Mouse (Mus musculus): Measurements from ENCODE around the gene Mogs. TPM values are rescaled to one million over a fixed set of nuclear protein-coding genes. Genes with fewer than 3 reads are reported as not detected.

Gene Mogs
- polyA plus RNA-seq, 1 experiment from 2014 or later, result 25.7 TPM

GRCm38 (mm10) chr6:83118369-83118768 lies 3.1 kb downstream of the Mogs start:
- Histone ChIP-seq H3K27me3 (no peaks in the 10 kb centered on the region), H3K4me2 (no peak overlapping the region), H3K9me3 (no peaks in the 10 kb centered on the region), H3K4me1 (replicated peaks) (peaks cover 74% of the 10 kb centered on the region), H3K4me3 (no peak overlapping the region), H3K9ac (no peak overlapping the region), H3K36me3 (peaks cover 29% of the 10 kb centered on the region), H3K27ac (no peak overlapping the region)
- no peak for ATAC-seq (ENCODE audit: low FRiP score)
- WGBS, result 82% methylated on average over 11 of the region's 11 CpGs

DNA sequence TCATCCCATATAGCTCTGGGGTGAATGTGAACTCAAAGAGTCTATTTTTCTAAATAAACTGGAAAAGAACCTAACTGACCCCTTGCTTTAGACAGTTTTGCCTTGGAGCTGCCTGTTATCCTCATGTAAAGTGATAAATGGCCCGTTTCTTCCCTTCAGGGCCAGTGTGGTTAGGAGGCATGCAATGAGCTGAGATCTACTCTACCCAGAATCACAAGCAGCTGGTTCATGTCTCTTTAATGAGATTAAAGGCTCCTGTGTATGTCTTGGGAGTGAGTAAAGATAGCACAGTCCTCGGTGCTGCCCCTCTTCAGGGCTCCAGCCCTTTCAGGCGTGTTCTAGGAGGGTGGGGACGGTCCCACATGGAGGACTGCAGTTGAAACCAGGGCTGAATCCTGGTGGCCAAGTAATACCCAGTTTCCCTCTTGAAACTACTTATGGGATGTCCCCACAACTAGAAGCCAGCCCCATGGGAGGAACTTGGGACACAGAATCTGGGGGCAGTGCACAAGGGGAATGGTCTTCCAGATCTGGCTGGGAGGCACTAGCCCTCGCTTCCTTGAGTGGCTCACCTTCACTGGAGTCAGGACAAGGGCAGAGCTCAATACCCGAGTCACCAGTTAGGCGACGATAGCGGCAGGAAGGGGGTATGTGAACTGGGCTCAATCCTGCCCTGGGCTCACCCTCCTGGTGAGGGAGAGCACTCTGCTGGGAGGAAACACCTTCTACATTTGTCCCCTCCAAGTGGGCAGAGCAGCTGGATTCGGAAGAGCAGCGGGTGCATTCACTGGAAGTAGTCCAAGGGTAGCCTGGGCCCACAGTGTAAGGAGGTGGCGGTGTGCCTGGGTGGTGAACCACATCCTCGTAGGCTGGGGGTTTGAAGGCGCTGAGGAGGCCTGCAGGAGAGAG lies 3.8 kb downstream of the Mogs start:
- no peak for ATAC-seq (ENCODE audit: low FRiP score)
- peak overlapping the region; percentile 90 for H3K4me2 ChIP-seq
- H3K9ac ChIP-seq, result peak overlapping the region; percentile 94; the same call in 1 of the 2 replicates
- 84% methylated on average over 14 of the region's 14 CpGs for WGBS
- no peaks in the 10 kb centered on the region for H3K27me3 ChIP-seq
- H3K9me3 ChIP-seq, result no peaks in the 10 kb centered on the region
- peak overlapping the region; percentile 99; the same call in 1 of the 2 replicates for H3K27ac ChIP-seq
- peaks cover 81% of the 10 kb centered on the region for H3K4me1 ChIP-seq (replicated peaks)
- H3K36me3 ChIP-seq, result peaks cover 29% of the 10 kb centered on the region
- H3K4me3 ChIP-seq, result peak overlapping the region; percentile 77; the same call in 1 of the 2 replicates

DNA sequence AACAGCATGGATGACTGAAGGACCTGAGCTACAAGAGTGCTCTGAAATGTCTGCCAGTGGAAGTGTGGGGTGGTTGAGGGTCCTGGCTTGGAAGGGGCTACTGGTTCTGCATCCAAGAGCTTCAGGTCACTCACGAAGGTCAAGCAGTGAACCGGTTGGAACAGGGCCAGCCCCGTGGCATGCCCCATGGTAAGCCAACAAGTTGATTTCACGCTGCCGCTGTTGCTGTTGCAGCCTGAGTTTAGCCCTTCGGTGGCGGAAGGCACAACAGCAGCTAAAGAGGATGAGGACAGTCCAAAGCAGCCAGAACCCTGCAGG lies 4.4 kb downstream of the Mogs start:
- WGBS, result 72% methylated on average over 7 of the region's 7 CpGs
- peaks cover 82% of the 10 kb centered on the region for H3K4me1 ChIP-seq (replicated peaks)
- H3K27ac ChIP-seq, result peak overlapping the region; percentile 99
- H3K9ac ChIP-seq, result peak overlapping the region; percentile 94
- H3K9me3 ChIP-seq, result no peaks in the 10 kb centered on the region
- peak overlapping the region; percentile 90 for H3K4me2 ChIP-seq
- no peak for ATAC-seq (ENCODE audit: low FRiP score)
- no peaks in the 10 kb centered on the region for H3K27me3 ChIP-seq
- peak overlapping the region; percentile 77 for H3K4me3 ChIP-seq
- peaks cover 29% of the 10 kb centered on the region for H3K36me3 ChIP-seq

DNA sequence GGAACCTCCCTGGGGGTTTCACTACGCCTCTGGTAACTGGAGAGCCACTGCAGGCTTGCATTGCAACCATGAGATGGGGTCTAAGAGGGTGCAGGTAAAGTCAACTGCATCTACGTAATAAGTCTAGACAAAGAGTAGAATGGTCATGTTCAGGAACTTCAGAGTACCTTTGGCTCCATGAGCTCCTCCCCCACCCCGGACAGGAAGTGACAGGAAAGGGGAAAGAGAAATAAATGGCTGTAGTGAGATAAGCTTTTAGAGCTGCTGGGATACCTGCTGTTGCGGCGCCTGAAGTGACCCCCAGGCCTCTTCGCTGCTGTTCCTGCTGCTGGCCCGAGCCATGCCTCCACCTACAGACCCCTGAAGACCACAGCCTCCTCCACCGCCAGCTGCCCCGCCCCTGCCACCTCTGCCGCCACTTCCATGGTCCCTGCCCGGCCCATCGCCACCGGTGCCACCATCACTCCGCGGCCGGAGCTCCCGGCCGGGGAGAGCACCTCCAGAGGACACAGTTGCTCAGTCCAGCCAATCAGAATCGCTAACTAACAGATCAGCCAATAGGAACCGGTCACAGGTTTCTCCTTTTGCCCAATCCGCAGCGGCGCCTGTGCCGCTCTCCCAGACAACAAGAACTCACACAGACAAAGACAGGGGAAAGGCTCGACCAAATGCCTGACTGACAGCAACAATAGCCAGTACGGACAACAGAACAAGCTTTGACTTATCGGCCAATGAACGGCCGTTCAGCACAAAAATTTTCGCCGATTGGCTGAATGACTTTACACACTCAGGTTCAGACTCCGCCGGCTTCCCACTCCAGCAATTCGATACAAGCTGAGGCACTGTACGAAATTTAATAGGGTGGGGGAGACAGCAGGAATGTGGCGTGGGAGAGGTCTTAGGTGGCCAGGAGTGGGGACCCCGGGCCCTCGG lies 5.9 kb downstream of the Mogs start, which contains the start of gene Wbp1:
Wbp1 (minus strand) TSS at position 630 of the 933 bp plus-strand sequence.
- Histone ChIP-seq H3K9me3 (no peaks in the 10 kb centered on the region), H3K4me3 (peak within 1 kb of the TSS; percentile 77), H3K4me1 (replicated peaks) (peaks cover 77% of the 10 kb centered on the region), H3K27ac (peak within 1 kb of the TSS; percentile 99), H3K9ac (peak within 1 kb of the TSS; percentile 96), H3K27me3 (no peaks in the 10 kb centered on the region), H3K4me2 (peak within 1 kb of the TSS; percentile 90), H3K36me3 (peaks cover 29% of the 10 kb centered on the region)
- peak; percentile 95 for ATAC-seq (ENCODE audit: low FRiP score)
- under 1% methylated on average over 38 of the region's 38 CpGs for WGBS

DNA sequence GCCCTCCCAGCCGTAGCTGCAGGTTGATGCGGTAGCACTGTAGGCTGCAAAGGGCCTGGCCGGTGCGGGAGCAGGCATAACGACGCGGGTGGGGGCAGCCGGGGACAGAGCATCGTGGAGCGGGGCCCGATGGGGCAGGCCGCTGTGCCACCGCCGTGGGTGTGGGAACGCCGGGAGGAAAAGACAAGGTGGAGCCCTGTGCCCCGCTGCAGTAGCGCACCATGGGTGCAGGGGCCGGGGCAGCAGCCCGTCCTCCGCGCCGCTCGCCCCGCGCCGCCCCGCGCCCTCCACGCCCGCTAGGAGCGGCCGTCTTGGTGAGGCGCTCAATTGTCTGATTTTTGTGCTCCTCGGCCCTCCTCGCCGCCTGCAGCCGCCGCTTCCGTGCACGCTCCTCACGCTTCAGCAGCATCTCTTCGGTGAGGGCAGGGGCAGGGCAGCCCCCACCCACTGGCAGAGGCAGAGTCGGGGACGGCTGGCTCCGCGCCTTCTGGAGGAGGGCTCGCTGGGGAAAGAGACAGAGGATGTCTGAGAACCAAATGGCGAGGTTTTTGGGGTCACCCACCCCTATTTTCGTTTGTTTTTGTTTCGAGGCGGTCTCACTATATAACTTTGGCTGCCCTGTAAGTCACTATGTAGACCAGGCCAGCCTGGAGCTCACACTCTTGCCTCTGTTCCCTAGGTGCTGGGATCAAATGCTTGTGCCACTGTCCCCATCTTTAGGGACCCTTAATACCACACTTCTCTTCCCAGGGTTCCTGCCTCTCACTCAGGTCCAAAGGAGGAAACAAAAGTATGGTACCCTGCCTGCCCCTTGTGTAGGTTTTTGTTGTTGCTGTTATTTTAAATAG lies 6.8 kb downstream of the Mogs start:
- H3K27ac ChIP-seq, result peak overlapping the region; percentile 99
- peaks cover 68% of the 10 kb centered on the region for H3K4me1 ChIP-seq (replicated peaks)
- no peaks in the 10 kb centered on the region for H3K9me3 ChIP-seq
- H3K4me2 ChIP-seq, result peak overlapping the region; percentile 90
- no peak for ATAC-seq (ENCODE audit: low FRiP score)
- H3K9ac ChIP-seq, result peak overlapping the region; percentile 96
- H3K36me3 ChIP-seq, result peaks cover 27% of the 10 kb centered on the region
- WGBS, result 2% methylated on average over 48 of the region's 52 CpGs
- H3K4me3 ChIP-seq, result peak overlapping the region; percentile 77
- H3K27me3 ChIP-seq, result no peaks in the 10 kb centered on the region

DNA sequence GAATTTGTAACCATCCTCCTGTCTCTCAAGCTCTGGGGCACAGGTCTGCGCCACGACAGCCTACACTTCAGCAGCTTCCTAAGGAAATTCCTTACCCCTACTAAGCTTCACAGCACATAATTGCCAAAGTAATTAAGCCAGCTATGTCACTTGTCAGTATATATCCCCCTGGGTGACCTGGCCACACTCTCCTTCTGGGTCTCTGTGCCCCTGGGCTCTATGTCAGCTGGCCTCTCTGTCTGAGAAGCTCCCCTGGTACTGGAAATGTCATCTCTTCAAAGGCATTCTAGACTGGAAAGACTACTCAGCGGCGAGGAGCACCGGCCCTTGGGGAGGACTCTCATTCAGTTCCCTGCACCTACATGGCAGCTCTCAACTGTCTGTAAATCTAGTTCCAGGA lies 7.7 kb downstream of the Mogs start:
- no peak for ATAC-seq (ENCODE audit: low FRiP score)
- peak overlapping the region; percentile 99 for H3K27ac ChIP-seq
- 54% methylated on average over 5 of the region's 5 CpGs for WGBS
- H3K4me2 ChIP-seq, result peak overlapping the region; percentile 90
- no peaks in the 10 kb centered on the region for H3K9me3 ChIP-seq
- peak overlapping the region; percentile 77; the same call in 1 of the 2 replicates for H3K4me3 ChIP-seq
- no peaks in the 10 kb centered on the region for H3K27me3 ChIP-seq
- H3K9ac ChIP-seq, result peak overlapping the region; percentile 96
- peaks cover 59% of the 10 kb centered on the region for H3K4me1 ChIP-seq (replicated peaks)
- peaks cover 18% of the 10 kb centered on the region for H3K36me3 ChIP-seq

DNA sequence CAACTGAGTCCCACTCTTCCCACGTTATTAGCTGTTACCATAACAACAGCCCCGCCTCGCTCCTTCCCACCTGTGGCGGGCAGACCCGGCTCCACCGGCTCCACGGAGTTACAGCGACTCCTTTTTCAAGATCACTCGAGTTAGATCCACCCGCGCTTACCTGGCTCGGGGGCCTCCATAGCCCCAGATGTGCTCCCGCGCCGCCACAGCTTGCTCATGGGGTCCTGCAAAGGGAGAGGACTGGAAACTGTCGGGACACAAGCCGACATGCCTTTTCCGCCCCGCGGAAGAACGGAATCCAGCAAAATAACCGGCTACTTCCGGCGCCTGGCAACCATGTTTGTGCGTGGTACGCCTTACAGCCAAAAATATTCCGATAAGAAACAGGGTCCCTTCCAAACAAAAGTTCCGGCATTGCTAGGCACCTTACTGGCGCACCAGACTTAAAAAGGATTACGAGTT lies 9.6 kb downstream of the Mogs start:
- H3K27me3 ChIP-seq, result no peaks in the 10 kb centered on the region
- peak; percentile 8 for ATAC-seq (ENCODE audit: low FRiP score)
- H3K9me3 ChIP-seq, result no peaks in the 10 kb centered on the region
- H3K4me1 ChIP-seq (replicated peaks), result peaks cover 43% of the 10 kb centered on the region
- peak overlapping the region; percentile 82 for H3K9ac ChIP-seq
- under 1% methylated on average over 30 of the region's 30 CpGs for WGBS
- H3K4me2 ChIP-seq, result peak overlapping the region; percentile 66
- no peaks in the 10 kb centered on the region for H3K36me3 ChIP-seq
- peak overlapping the region; percentile 64 for H3K27ac ChIP-seq
- peak overlapping the region; percentile 74 for H3K4me3 ChIP-seq

GRCm38 (mm10) chr6:83125331-83125730 lies 10.0 kb downstream of the Mogs start, which contains the start of gene Ino80b:
Gene Ino80b, minus strand, starts transcription at chr6:83125431.
- ATAC-seq (ENCODE audit: low FRiP score), result no peak
- Histone ChIP-seq H3K27me3 (no peaks in the 10 kb centered on the region), H3K9me3 (no peaks in the 10 kb centered on the region), H3K36me3 (no peaks in the 10 kb centered on the region), H3K9ac (peak within 1 kb of the TSS; percentile 82), H3K4me2 (peak within 1 kb of the TSS; percentile 66), H3K27ac (peak within 1 kb of the TSS; percentile 64), H3K4me1 (replicated peaks) (peaks cover 38% of the 10 kb centered on the region), H3K4me3 (peak within 1 kb of the TSS; percentile 74)
- WGBS, result 30% methylated on average over 5 of the region's 5 CpGs

- no peak overlapping the region for H3K9ac ChIP-seq
Observed at GRCm38 (mm10) chr6:83127419-83127818, 12.1 kb downstream of the Mogs start.

GRCm38 (mm10) chr6:83131469-83132034 lies 16.3 kb downstream of the Mogs start:
- no peaks in the 10 kb centered on the region for H3K36me3 ChIP-seq
- ATAC-seq (ENCODE audit: low FRiP score), result no peak
- peaks cover 11% of the 10 kb centered on the region for H3K4me1 ChIP-seq (replicated peaks)
- no peak overlapping the region for H3K27ac ChIP-seq
- WGBS, result 76% methylated on average over 6 of the region's 6 CpGs
- no peaks in the 10 kb centered on the region for H3K9me3 ChIP-seq
- no peak overlapping the region for H3K4me3 ChIP-seq
- H3K4me2 ChIP-seq, result no peak overlapping the region
- H3K9ac ChIP-seq, result no peak overlapping the region
- H3K27me3 ChIP-seq, result peaks cover 22% of the 10 kb centered on the region

More at GRCm38 (mm10) chr6:83127419-83127818, 12.1 kb downstream of the Mogs start:
- ATAC-seq (ENCODE audit: low FRiP score), result no peak
- 94% methylated on average over 5 of the region's 5 CpGs for WGBS
- Histone ChIP-seq H3K4me1 (replicated peaks) (peaks cover 26% of the 10 kb centered on the region), H3K27me3 (no peaks in the 10 kb centered on the region), H3K36me3 (no peaks in the 10 kb centered on the region), H3K4me3 (no peak overlapping the region), H3K4me2 (no peak overlapping the region), H3K9me3 (no peaks in the 10 kb centered on the region), H3K27ac (no peak overlapping the region)
